Mouse (Mus musculus) ES-E14 (cell line): ENCODE results near the gene Asic4. TPM values are rescaled to one million over a fixed set of nuclear protein-coding genes. Genes with fewer than 3 reads are reported as not detected.

Experiments
- DNase-seq: peaks from one replicate; pipeline ENCODE4 v3.0.0-alpha.2; 2013; ENCODE audit warnings: low read depth, low spot score
- H3K27ac ChIP-seq: 2 replicates; pipeline ENCODE4 v1.5.1; 2012; ENCODE audit warnings: low read depth, mild to moderate bottlenecking, low read length, moderate library complexity, mixed read lengths; ENCODE audit not compliant: poor library complexity, insufficient read depth, severe bottlenecking
- H3K36me3 ChIP-seq: 2 replicates; pipeline ENCODE4 v1.6.1; 2012; ENCODE audit warnings: mild to moderate bottlenecking, low read length, moderate library complexity, mixed read lengths; ENCODE audit not compliant: control insufficient read depth, poor library complexity, insufficient read depth, severe bottlenecking
- H3K4me1 ChIP-seq, 2 experiments: fragments of 150-350 bp in 1 of 2; sonication (generic) in 1 of 2; 2 replicates each; pipeline ENCODE4 v1.6.1; 2012; ENCODE audit warnings: low read length in 2 of 2, mild to moderate bottlenecking in 1 of 2, mixed read lengths in 1 of 2; ENCODE audit not compliant: control insufficient read depth in 2 of 2, insufficient read depth in 2 of 2, poor library complexity in 1 of 2
- H3K4me3 ChIP-seq, 2 experiments: fragments of 150-350 bp in 1 of 2; sonication (generic) in 1 of 2; 2 replicates each; pipeline ENCODE4 v1.5.1; 2012; ENCODE audit warnings: low read length in 2 of 2, low read depth in 1 of 2, mild to moderate bottlenecking in 1 of 2, mixed read lengths in 1 of 2; ENCODE audit not compliant: insufficient read depth in 1 of 2, poor library complexity in 1 of 2, severe bottlenecking in 1 of 2
- H3K9ac ChIP-seq: 2 replicates; pipeline ENCODE4 v1.6.1; 2012; ENCODE audit warnings: low read depth, mild to moderate bottlenecking, low read length, mixed read lengths; ENCODE audit not compliant: poor library complexity, insufficient read depth, severe bottlenecking
- H3K9me3 ChIP-seq: fragments of 150-350 bp; sonication (generic); 2 replicates; pipeline ENCODE4 v1.6.1; 2012; ENCODE audit warnings: low read depth, mild to moderate bottlenecking, low read length; ENCODE audit not compliant: control insufficient read depth, insufficient read depth
- CHD2 ChIP-seq: IDR thresholded peaks from 2 replicates; pipeline ENCODE4 v1.6.1; 2014; ENCODE audit warnings: mild to moderate bottlenecking, low read depth, low read length, inconsistent platforms
- HCFC1 ChIP-seq: IDR thresholded peaks from 2 replicates; pipeline ENCODE4 v1.6.1; 2012; ENCODE audit warnings: low read length, inconsistent platforms, borderline replicate concordance; ENCODE audit not compliant: insufficient read depth
- MAFK ChIP-seq: IDR thresholded peaks from 2 replicates; pipeline ENCODE4 v1.6.1; 2014; ENCODE audit warnings: mild to moderate bottlenecking, low read depth, low read length, inconsistent platforms; ENCODE audit not compliant: insufficient read depth
- ZC3H11A ChIP-seq: IDR thresholded peaks from 2 replicates; pipeline ENCODE4 v1.6.1; 2012; ENCODE audit warnings: low read depth, mild to moderate bottlenecking, inconsistent platforms, low read length, borderline replicate concordance
- ZNF384 ChIP-seq: IDR thresholded peaks from 2 replicates; pipeline ENCODE4 v1.6.1; 2012; ENCODE audit warnings: low read depth, low read length, inconsistent platforms
- in situ Hi-C, 2 experiments: fragments of 600-800 bp; cut with MboI; formaldehyde crosslinking; loops; one replicate each; pipeline ENCODE4 v1.15.1; 2025; ENCODE audit warnings: low sequenced_read_pairs in 2 of 2, inconsistent platforms in 1 of 2; ENCODE audit not compliant: unreplicated experiment in 2 of 2
- total RNA-seq: library from RNA; depleted of rRNA; stranded (reverse); fragments of 300-350 nt; gene quantifications from 2 replicates; pipeline ENCODE4 v1.2.3, GENCODE M21; 2012

Gene Asic4
- total RNA-seq, 1 experiment = not detected

GRCm38 (mm10) chr1:75407056-75407455, 43.2 kb upstream of the Asic4 start:
- in situ Hi-C loops = no loop called here
- Histone ChIP-seq H3K9me3 (no peaks in the 10 kb centered on the region), H3K36me3 (no peaks in the 10 kb centered on the region; the same call in 1 of the 2 replicates), H3K9ac (no peak overlapping the region), H3K27ac (no peak overlapping the region), H3K4me3 (no peak overlapping the region), H3K4me1 (peaks cover 0 to 8% of the 10 kb centered on the region in 2 experiments; a peak in 1 of 4 replicates)
- TF ChIP-seq HCFC1 = no peak
- no peak for TF ChIP-seq CHD2
- no peak for TF ChIP-seq MAFK
- TF ChIP-seq ZC3H11A = no peak
- TF ChIP-seq ZNF384 = no peak
- DNase-seq = no peak

GRCm38 (mm10) chr1:75408210-75408609, 42.0 kb upstream of the Asic4 start:
- H3K4me3 ChIP-seq = no peak overlapping the region
- TF ChIP-seq MAFK (no peak), ZNF384 (no peak), ZC3H11A (no peak), HCFC1 (no peak), CHD2 (no peak)
- H3K36me3 ChIP-seq = no peaks in the 10 kb centered on the region
- DNase-seq = no peak
- in situ Hi-C loops = no loop called here
- H3K9ac ChIP-seq = no peak overlapping the region
- H3K4me1 ChIP-seq = 0 out of 4 replicates have a peak, but pooled peaks cover 0 to 1% of the 10 kb centered on the region in 2 experiments
- H3K9me3 ChIP-seq = no peaks in the 10 kb centered on the region
- no peak overlapping the region for H3K27ac ChIP-seq

GRCm38 (mm10) chr1:75409950-75410349, 40.3 kb upstream of the Asic4 start:
- H3K9ac ChIP-seq = no peak overlapping the region

DNA sequence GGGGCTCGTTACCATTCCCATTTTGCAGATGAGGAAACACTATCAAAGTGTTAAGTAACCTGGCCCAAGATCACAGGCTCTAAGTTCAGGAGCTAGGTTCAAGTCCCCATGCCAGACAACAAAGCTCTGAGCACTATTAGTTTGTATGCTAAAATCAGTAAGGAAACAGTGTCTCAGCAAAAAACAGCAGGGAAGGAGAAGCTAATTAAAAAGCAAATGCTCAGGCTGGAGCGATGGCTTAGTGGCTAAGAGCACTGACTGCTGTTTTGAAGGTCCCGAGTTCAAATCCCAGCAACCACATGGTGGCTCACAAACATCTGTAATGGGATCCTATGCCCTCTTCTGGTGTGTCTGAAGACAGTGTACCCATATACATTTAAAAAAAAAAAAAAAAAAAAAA, 38.0 kb upstream of the Asic4 start:
- Histone ChIP-seq H3K27ac (no peak overlapping the region), H3K36me3 (no peaks in the 10 kb centered on the region), H3K9ac (no peak overlapping the region), H3K4me1 (peaks cover 0 to 6% of the 10 kb centered on the region in 2 experiments; a peak in 1 of 4 replicates), H3K9me3 (no peaks in the 10 kb centered on the region), H3K4me3 (no peak overlapping the region)
- TF ChIP-seq HCFC1 = no peak
- no peak for TF ChIP-seq CHD2
- TF ChIP-seq ZNF384 = peak; percentile 21; the same call in 1 of the 2 replicates
- in situ Hi-C loops = no loop called here
- no peak for DNase-seq

More at GRCm38 (mm10) chr1:75409950-75410349, 40.3 kb upstream of the Asic4 start:
- no peaks in the 10 kb centered on the region for H3K9me3 ChIP-seq
- no peaks in the 10 kb centered on the region for H3K36me3 ChIP-seq
- in situ Hi-C loops = no loop called here
- H3K27ac ChIP-seq = no peak overlapping the region
- H3K4me1 ChIP-seq = peaks cover 0 to 6% of the 10 kb centered on the region in 2 experiments; a peak in 1 of 4 replicates
- no peak overlapping the region for H3K4me3 ChIP-seq
- TF ChIP-seq ZC3H11A (no peak), HCFC1 (no peak), MAFK (no peak), ZNF384 (no peak), CHD2 (no peak)
- no peak for DNase-seq

GRCm38 (mm10) chr1:75413749-75414148, 36.5 kb upstream of the Asic4 start:
- DNase-seq = peak; percentile 69
- no peaks in the 10 kb centered on the region for H3K36me3 ChIP-seq
- in situ Hi-C loops = no loop called here

More at GRCm38 (mm10) chr1:75413749-75414148, 36.5 kb upstream of the Asic4 start:
- Histone ChIP-seq H3K4me3 (no peak overlapping the region), H3K9me3 (no peaks in the 10 kb centered on the region), H3K27ac (no peak overlapping the region), H3K9ac (no peak overlapping the region), H3K4me1 (peaks cover 0 to 6% of the 10 kb centered on the region in 2 experiments; a peak in 1 of 4 replicates)
- TF ChIP-seq MAFK (no peak), HCFC1 (no peak), ZNF384 (no peak), ZC3H11A (no peak), CHD2 (no peak)
